Mouse (Mus musculus) liver, adult 2 months (tissue): Measurements from ENCODE around the gene Ptpn4. TPM values are rescaled to one million over a fixed set of nuclear protein-coding genes. Genes with fewer than 3 reads are reported as not detected.

Experiments
- DNase-seq: peaks from one replicate; pipeline ENCODE4 v3.0.0-alpha.2; 2011; ENCODE audit warnings: low read depth, low spot score; ENCODE audit errors: extremely low read depth
- H3K27ac ChIP-seq: fragments of 200-500 bp; replicated peaks from 2 replicates; pipeline ENCODE4 v1.5.1; 2012; ENCODE audit warnings: low read depth, mild to moderate bottlenecking, control low read depth, inconsistent platforms, low read length; ENCODE audit not compliant: insufficient read depth
- H3K27me3 ChIP-seq: fragments of 200-500 bp; 2 replicates; pipeline ENCODE4 v1.6.1; 2012; ENCODE audit warnings: mild to moderate bottlenecking, moderate library complexity, low read length, inconsistent platforms; ENCODE audit not compliant: control insufficient read depth, insufficient read depth
- H3K36me3 ChIP-seq: fragments of 200-500 bp; 2 replicates; pipeline ENCODE4 v1.6.1; 2012; ENCODE audit warnings: low read length, inconsistent platforms; ENCODE audit not compliant: control insufficient read depth, insufficient read depth
- H3K4me1 ChIP-seq: fragments of 200-500 bp; 2 replicates; pipeline ENCODE4 v1.6.1; 2011; ENCODE audit warnings: low read length; ENCODE audit not compliant: control insufficient read depth, insufficient read depth
- H3K4me3 ChIP-seq: fragments of 200-500 bp; 2 replicates; pipeline ENCODE4 v1.5.1; 2011; ENCODE audit warnings: low read depth, mild to moderate bottlenecking, control low read depth, low read length, moderate library complexity; ENCODE audit not compliant: insufficient read depth
- H3K79me2 ChIP-seq: fragments of 200-500 bp; 2 replicates; pipeline ENCODE4 v1.6.1; 2012; ENCODE audit warnings: inconsistent platforms, mild to moderate bottlenecking, low read length, moderate library complexity; ENCODE audit not compliant: control insufficient read depth, insufficient read depth
- H3K9ac ChIP-seq: fragments of 200-500 bp; 2 replicates; pipeline ENCODE4 v1.6.1; 2012; ENCODE audit warnings: low read depth, mild to moderate bottlenecking, control low read depth, inconsistent platforms, low read length
- CTCF ChIP-seq: fragments of 200-500 bp; IDR thresholded peaks from 2 replicates; pipeline ENCODE4 v1.5.1; 2011; ENCODE audit warnings: low read depth, low read length, control low read depth
- POLR2A ChIP-seq: fragments of 200-500 bp; IDR thresholded peaks from 2 replicates; pipeline ENCODE4 v1.6.1; 2011; ENCODE audit warnings: low read length, control low read depth; ENCODE audit not compliant: insufficient read depth; ENCODE audit errors: extremely low read depth
- WGBS: fragments of 180-500 bp; shearing (Covaris S2); methylation state at CpG from one replicate; pipeline ENCODE4 v1.1.7; 2018; 5-methylcytosine and 5-hydroxymethylcytosine counted together
- polyA plus RNA-seq: library from polyadenylated mRNA; depleted of rRNA; stranded (reverse); fragments of >200 nt; gene quantifications from 2 replicates; pipeline ENCODE4 v1.2.3, GENCODE M21; 2012; rRNA removed
- total RNA-seq: library from RNA; depleted of rRNA; stranded (reverse); fragments of >200 nt; gene quantifications from 2 replicates; pipeline ENCODE4 v1.2.3, GENCODE M21; 2014; rRNA removed

The Ptpn4 gene
- total RNA-seq (6.1 and 6.6 TPM in 2 replicates), polyA plus RNA-seq (1.2 and 1.6 TPM in 2 replicates)

- WGBS: under 1% methylated on average over 75 of the region's 79 CpGs
- Histone ChIP-seq H3K9ac (peak within 1 kb of the TSS; percentile 73), H3K4me1 (no peaks in the 10 kb centered on the region), H3K79me2 (no peaks in the 10 kb centered on the region), H3K4me3 (peak within 1 kb of the TSS; percentile 81), H3K27ac (peak within 1 kb of the TSS; percentile 20; the same call in 1 of the 2 replicates), H3K36me3 (no peaks in the 10 kb centered on the region), H3K27me3 (no peaks in the 10 kb centered on the region)
- TF ChIP-seq CTCF (no peak), POLR2A (peak; percentile 48)
- peak; percentile 90 for DNase-seq
These were observed at the start of gene Ptpn4 for GRCm38 (mm10) chr1:119837035-119837751. Ptpn4 (minus strand) TSS chr1:119837613.

- H3K36me3 ChIP-seq: no peaks in the 10 kb centered on the region
- TF ChIP-seq CTCF (no peak), POLR2A (no peak)
- no peaks in the 10 kb centered on the region for H3K27me3 ChIP-seq
- DNase-seq: no peak
- no peaks in the 10 kb centered on the region for H3K79me2 ChIP-seq
- no peak overlapping the region for H3K9ac ChIP-seq
- no peaks in the 10 kb centered on the region for H3K4me1 ChIP-seq
- H3K4me3 ChIP-seq: no peak overlapping the region
- no peak overlapping the region for H3K27ac ChIP-seq
- 85% methylated on average over 7 of the region's 7 CpGs for WGBS
These were observed 48.9 kb upstream of the Ptpn4 start for GRCm38 (mm10) chr1:119886320-119886719.

GRCm38 (mm10) chr1:119884272-119884671 lies 46.9 kb upstream of the Ptpn4 start:
- Histone ChIP-seq H3K9ac (no peak overlapping the region), H3K27me3 (no peaks in the 10 kb centered on the region), H3K4me1 (no peaks in the 10 kb centered on the region), H3K4me3 (no peak overlapping the region), H3K27ac (no peak overlapping the region), H3K79me2 (no peaks in the 10 kb centered on the region), H3K36me3 (no peaks in the 10 kb centered on the region)
- DNase-seq: no peak
- TF ChIP-seq CTCF (no peak), POLR2A (no peak)
- 92% methylated on average over 3 of the region's 3 CpGs for WGBS

- Histone ChIP-seq H3K27me3 (no peaks in the 10 kb centered on the region), H3K4me3 (no peak overlapping the region), H3K79me2 (no peaks in the 10 kb centered on the region), H3K27ac (no peak overlapping the region), H3K4me1 (no peaks in the 10 kb centered on the region), H3K36me3 (no peaks in the 10 kb centered on the region), H3K9ac (no peak overlapping the region)
- WGBS: 63% methylated on average over 7 of the region's 7 CpGs
- TF ChIP-seq CTCF (no peak), POLR2A (no peak)
- no peak for DNase-seq
These were observed 41.5 kb upstream of the Ptpn4 start for GRCm38 (mm10) chr1:119878909-119879308.

- no peak overlapping the region for H3K9ac ChIP-seq
- H3K79me2 ChIP-seq: no peaks in the 10 kb centered on the region
- H3K27me3 ChIP-seq: no peaks in the 10 kb centered on the region
- no peaks in the 10 kb centered on the region for H3K36me3 ChIP-seq
- H3K27ac ChIP-seq: no peak overlapping the region
- no peak for DNase-seq
- 31% methylated on average over 4 of the region's 4 CpGs for WGBS
- TF ChIP-seq POLR2A: no peak
- no peak for TF ChIP-seq CTCF
- H3K4me3 ChIP-seq: no peak overlapping the region
- no peaks in the 10 kb centered on the region for H3K4me1 ChIP-seq
These were observed 40.1 kb upstream of the Ptpn4 start for GRCm38 (mm10) chr1:119877469-119877868.

- H3K4me1 ChIP-seq: no peaks in the 10 kb centered on the region
- 80% methylated on average over 13 of the region's 13 CpGs for WGBS
- no peaks in the 10 kb centered on the region for H3K79me2 ChIP-seq
- no peak for TF ChIP-seq POLR2A
- no peak for TF ChIP-seq CTCF
- H3K27ac ChIP-seq: no peak overlapping the region
- no peak overlapping the region for H3K4me3 ChIP-seq
- DNase-seq: no peak
- H3K36me3 ChIP-seq: no peaks in the 10 kb centered on the region
- H3K27me3 ChIP-seq: no peaks in the 10 kb centered on the region
- H3K9ac ChIP-seq: no peak overlapping the region
These were observed 31.2 kb upstream of the Ptpn4 start for GRCm38 (mm10) chr1:119868395-119869161.
